Mouse (Mus musculus) cerebellum, adult 11 months (tissue): ENCODE measurements around the gene Trpc3.

Experiments
- DNase-seq: peaks from one replicate; pipeline ENCODE4 v3.0.0; 2022

Trpc3 gene

DNA sequence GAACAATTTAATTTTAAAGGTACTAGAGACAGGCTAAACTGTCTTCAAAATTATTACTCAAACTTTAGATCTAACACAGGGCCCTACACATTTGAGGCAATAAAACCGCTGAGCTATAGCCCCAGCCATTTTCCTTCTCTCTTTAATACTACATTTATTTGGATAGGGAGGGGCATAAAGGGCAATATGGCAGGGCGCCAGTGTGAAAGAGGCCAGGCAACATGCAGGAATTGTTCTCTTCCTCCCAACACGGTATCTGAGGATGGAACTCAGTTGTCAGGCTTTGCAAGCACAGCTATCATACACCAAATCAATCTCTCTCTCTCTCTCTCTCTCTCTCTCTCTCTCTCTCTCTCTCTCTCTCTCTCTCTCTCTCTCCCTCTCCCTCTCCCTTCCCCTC, 91.2 kb downstream of the Trpc3 start:
- no peak for DNase-seq

DNA sequence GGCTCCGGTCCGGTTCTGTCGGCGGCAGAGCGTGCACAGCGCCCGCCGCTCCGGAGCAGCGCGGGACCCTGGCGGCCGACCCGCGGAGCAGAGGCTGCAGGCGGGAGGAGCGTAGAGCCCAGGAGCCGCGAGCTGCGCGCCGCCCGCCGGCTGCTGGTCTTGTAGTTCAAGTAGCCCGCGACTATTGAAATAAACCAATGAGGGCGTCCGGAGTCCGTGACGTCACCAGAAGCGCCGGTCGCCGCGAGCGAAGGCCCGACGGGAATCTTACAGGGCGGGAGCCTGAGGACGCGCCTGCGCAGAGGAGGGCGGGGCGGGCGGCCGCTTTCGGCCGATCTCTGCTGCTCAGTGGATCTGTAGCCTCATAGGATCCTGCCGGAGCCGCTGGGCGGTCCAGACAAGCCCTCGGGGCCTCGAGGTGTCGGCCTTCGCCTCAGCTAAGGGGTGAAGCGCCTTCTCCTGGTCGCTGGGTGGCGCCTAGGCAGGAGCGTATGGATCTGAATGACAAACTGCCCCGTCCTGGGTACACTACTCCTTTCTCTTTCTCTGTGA, 118.1 kb downstream of the Trpc3 start, which contains the start of gene Ccna2:
Gene Ccna2, minus strand, starts transcription at position 324 of the 552 bp plus-strand sequence.
- DNase-seq: peak; percentile 97

DNA sequence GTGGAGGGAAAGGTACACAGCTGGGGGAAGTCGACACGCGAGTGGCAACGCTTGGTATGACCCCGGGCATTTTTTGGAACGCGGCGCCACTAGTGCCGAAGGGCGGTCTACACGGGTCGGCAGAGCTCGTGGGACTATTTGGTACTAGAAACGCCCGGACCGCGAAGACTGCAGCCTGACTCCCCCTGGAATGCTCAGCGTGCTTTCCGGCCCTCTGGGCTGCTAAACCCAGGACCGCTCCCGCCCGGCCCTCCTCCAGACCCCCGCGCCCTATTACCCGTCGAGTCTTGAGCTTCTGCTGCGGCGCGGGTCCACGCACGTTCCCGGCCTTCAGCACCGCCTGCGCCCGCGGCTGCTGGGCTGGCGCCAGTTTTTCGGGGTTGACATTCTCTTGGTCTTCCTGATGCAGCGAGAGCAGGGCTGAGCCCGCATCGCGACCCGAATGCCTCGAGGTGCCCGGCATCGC, 118.6 kb downstream of the Trpc3 start:
- no peak for DNase-seq
